Mouse (Mus musculus): ENCODE results near the gene Snrpb2.

Gene Snrpb2

GRCm38 (mm10) chr2:143062812-143063792 lies at the start of gene Snrpb2:
Gene Snrpb2, plus strand, starts transcription at chr2:143063039.
- peak; percentile 89 to 93 for DNase-seq (ENCODE audit: low spot score in 2 of 2)

DNA sequence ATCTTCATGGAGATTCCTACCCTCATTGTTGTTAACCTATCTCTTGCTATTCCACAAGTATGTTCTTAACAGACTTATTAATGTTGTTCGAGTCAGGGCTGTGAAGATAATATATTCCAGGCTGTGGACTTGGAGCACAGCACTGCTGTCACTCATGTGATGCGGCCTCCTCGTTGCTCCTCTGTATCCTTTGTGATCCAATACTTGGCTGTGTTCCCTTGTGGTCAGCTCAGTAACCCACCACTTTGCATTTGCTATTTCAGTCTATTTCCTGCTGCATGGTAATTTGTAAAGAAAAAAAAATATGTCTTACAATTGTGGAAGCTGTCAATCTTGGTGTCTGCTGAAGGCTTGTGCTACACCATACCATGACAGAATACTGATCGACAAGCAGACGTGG lies 49.8 kb upstream of the Snrpb2 start:
- DNase-seq (ENCODE audit: low spot score in 2 of 2) = no peak

DNA sequence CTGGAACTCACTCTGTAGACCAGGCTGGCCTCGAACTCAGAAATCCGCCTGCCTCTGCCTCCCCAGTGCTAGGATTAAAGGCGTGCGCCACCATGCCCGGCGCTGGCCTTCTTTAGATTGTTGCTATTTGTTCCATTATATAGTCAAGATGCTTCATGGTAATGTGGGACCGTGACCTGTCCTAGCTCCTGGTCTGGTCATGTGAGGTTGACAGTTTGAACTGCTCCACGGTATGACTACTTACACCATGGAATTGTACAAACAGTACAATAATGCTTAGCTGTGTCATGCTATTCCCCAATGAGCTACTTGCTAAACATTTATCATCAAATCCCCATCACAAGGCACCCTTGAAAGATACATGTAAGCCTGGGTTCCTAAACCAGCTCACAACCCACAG lies 44.8 kb upstream of the Snrpb2 start:
- DNase-seq (ENCODE audit: low spot score in 2 of 2) = no peak

DNA sequence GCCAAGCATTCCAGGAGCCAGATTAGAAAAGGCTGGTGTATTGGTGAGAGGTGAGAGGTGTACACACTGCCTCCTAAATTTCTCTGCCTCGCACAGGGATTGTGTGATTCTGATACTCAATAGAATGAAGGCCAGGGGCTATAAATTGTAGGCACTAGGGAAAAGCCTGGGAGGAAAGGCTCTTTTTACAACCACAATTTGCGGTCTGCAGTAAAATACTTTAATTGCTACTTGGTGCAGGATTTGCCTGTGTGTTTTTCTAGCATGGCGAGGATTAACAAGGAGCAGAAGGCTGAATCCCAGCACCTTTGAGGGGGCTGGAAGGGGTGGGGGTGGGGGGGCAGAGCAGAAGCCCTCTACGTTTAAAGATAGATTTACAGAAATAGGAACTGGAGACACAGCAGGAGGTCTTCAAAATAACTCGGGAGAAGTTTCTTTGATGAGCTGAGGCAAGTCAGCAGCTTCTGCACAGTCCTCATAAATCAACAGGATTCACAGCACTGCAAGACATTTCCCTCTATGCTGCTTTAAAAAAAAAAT lies 44.2 kb upstream of the Snrpb2 start:
- DNase-seq (ENCODE audit: low spot score in 2 of 2) = peak in 1 of 2 experiments; percentile 40

GRCm38 (mm10) chr2:143019727-143020126 lies 43.1 kb upstream of the Snrpb2 start:
- no peak for DNase-seq (ENCODE audit: low spot score in 2 of 2)

DNA sequence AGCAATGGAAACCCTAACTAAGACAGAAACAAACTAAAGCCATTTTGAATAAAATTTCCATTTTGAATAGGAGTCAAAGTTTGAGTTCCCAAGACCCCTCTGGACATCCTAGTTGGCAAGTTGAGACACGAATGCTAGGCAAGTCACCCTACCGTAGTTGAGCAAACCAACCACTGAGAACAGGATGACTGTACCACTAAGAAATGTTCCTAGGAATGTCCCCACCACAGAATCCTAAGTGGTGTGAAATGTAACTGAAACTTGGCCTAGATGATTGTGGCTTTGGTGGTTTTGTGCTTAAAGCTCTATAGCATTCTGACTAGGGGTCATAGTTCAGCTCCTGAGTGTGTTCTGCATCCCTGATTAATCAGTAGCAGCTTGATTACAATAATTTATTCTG lies 39.5 kb upstream of the Snrpb2 start:
- DNase-seq (ENCODE audit: low spot score in 2 of 2) = no peak

DNA sequence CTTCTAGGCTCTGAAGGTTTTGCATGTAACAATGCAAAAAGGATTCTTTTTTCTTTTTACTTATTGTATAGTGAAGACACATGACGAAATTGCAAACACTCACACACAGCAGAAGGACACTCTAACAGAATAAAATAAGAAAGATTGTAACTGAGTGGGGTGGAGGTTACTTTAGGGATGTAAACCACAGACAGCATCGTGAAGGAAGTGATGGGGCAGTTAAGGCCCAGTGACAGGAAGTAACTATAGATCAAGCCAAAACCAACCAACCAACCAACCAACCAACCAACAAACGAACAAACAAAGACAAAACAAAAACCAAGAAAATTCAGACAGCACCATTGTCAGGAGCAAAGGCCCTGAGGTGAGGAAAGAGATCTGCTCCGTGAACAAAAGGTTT lies 38.6 kb upstream of the Snrpb2 start:
- no peak for DNase-seq (ENCODE audit: low spot score in 2 of 2)

DNA sequence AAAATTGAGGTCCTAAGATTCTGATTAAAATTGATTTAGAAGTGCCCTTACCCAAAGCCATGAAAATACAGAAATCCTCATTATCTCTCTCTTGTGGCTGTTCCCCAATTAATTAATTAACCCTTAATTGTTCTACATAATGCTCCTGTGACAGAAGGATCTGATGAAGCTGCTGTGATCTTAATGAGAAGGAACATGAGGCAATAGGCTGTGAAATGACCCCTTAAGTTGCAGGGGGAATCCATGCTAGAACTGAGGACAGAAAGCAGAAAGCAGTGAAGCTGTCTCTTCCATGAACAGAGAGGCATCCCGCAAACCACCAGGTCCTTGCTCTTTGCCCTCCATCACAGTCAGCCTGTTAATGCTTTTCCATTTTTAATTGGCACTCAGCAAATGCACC lies 31.6 kb upstream of the Snrpb2 start:
- no peak for DNase-seq (ENCODE audit: low spot score in 2 of 2)

GRCm38 (mm10) chr2:143032378-143033255 lies 30.2 kb upstream of the Snrpb2 start:
- peak; percentile 26 to 38 for DNase-seq (ENCODE audit: low spot score in 2 of 2)

- DNase-seq (ENCODE audit: low spot score in 2 of 2) = peak; percentile 76 to 79
These were observed 28.3 kb upstream of the Snrpb2 start for GRCm38 (mm10) chr2:143034350-143035085.

DNA sequence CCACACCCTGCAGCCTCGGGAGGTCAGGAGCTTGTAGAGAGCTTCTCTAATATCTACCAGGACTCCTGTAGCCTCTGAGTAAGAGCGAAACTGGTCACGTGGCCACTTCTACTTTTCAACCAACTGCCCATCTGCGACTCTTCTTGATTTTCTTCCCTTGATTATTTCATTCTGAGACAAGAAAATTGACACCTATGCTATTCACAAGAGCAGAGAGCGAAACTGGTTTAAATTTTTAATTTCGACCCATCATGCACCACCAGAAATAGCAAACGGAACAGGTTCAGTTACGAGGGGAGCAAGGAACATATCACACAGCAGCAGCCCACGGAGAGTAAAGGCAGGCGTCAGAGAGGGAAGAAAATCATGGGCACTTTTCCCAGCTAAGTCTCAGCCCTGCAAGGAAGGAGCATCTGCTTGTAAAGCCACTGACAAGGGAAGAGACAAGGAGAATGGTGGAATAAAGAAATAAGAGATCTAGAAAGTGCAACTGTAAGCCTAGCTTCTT lies 27.7 kb upstream of the Snrpb2 start:
- peak; percentile 58 to 61 for DNase-seq (ENCODE audit: low spot score in 2 of 2)

DNA sequence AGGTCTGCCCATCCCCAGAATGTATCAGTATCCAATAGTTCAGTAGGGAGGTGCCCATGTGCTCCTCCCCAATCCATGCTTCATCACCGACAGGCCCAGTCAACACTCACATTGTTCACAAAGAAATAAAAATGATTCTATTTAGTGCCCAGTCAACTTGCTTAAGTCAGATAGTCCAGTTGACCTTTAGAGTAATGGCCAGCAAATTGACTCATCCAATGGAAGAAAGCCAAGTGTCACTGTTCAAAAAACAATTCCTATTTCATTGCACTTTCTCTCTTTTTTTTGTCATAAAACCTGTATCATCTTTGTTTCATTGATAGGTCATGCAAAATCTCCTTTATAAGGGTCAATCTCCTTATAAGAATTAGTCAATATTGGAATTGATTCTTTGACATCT lies 21.2 kb upstream of the Snrpb2 start:
- no peak for DNase-seq (ENCODE audit: low spot score in 2 of 2)

GRCm38 (mm10) chr2:143055251-143055650 lies 7.6 kb upstream of the Snrpb2 start:
- no peak for DNase-seq (ENCODE audit: low spot score in 2 of 2)

- DNase-seq (ENCODE audit: low spot score in 2 of 2) = peak in 1 of 2 experiments; percentile 73
These were observed 6.1 kb upstream of the Snrpb2 start for GRCm38 (mm10) chr2:143056736-143057135.

- DNase-seq (ENCODE audit: low spot score in 2 of 2) = no peak
These were observed 417 bp upstream of the Snrpb2 start for GRCm38 (mm10) chr2:143062432-143062811.

GRCm38 (mm10) chr2:143065914-143066313 lies 3.1 kb downstream of the Snrpb2 start:
- no peak for DNase-seq (ENCODE audit: low spot score in 2 of 2)

GRCm38 (mm10) chr2:143078198-143078851 lies 15.5 kb downstream of the Snrpb2 start, which contains the start of gene Otor:
Gene Otor, plus strand, starts transcription at chr2:143078473.
- no peak for DNase-seq (ENCODE audit: low spot score in 2 of 2)

DNA sequence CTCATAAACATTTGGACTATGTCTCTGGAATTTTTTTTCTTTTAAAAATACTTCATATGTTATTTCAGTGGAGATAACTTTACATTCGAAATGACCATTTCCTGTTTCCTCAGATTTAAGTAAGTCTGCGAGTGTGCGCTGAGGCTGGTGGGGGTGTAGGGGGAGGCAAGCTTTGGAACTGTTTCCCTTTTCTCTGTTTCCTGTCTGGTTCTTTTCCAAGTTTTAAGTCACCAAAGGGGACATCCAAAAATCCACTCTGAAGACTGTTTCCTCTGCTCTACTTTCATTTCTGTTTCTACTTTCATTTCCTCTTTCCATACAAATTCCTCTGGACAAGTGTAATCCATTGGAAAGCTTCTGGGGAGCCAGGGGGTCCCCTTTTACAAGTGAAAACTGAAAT lies 18.9 kb downstream of the Snrpb2 start:
- peak in 1 of 2 experiments; percentile 17 for DNase-seq (ENCODE audit: low spot score in 2 of 2)

DNA sequence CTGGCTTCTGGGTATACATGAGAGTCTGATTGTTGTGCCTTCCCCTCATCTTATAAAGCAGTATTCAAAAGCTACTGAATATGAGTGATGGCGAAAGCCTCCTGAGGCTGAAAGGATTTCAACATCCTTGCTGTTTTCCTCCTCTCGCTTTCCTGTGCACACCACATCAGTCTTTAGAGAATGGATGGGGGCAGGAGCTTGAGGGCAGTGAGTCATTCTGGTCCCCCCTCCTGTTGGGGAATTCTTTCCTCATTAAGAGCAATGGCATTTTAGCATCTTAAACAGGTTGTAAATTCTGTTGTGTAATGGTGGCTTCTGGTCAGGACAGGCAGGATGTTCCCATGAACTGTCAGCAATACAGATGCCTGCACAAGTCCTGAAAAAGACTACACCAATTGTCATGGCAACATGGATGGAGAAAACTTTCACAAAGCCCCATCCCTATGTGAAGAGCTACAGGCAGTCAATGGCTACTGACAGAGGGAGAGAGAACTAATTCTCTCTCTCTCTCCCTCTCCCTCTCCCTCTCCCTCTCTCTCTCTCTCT lies 22.1 kb downstream of the Snrpb2 start:
- DNase-seq (ENCODE audit: low spot score in 2 of 2) = peak in 1 of 2 experiments; percentile 14

DNA sequence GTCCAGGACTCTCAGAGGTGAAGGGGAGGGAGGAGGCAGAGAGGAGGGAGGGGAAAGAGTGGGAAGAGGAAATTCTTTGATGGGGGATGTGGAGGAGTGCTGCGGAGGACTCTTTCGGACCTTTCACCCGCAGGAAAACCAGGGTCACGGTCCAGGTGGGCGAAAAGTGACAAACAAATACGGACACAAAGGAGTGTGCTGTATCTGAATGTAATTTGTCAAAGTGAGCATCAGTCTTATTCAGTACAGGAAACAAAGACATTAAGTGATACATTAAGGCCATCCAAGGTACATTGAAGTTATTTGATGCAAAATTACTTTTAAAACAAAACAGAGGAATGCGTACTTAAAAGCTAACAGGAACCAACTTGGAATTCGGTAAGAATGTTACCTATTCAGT lies 27.0 kb downstream of the Snrpb2 start:
- peak in 1 of 2 experiments; percentile 14 for DNase-seq (ENCODE audit: low spot score in 2 of 2)

Data from right cerebral cortex, postnatal 10 days (tissue).